Mouse (Mus musculus): ENCODE data around the gene Nras.

Nras gene

GRCm38 (mm10) chr3:103098662-103099061 lies 40.6 kb downstream of the Nras start:
- no peak for DNase-seq (ENCODE audit: low read depth, low spot score)

DNA sequence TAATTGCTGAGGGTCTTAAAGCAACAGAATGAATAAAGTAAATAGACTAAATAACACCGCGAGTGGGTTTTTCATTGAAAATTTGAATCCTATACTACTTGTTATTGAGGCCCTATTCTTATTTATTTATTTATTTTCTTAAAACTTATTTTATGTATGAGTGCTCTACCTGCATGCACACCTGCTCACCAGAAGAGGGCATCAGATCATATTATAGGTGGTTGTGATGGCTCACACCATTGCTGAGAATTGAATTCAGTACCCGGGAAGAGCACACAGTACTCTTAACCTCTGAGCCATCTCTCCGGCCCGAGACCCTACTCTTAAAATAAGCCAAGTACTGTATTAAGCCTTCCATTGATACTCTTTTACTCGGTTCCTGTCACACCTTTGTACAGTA lies 41.6 kb downstream of the Nras start:
- no peak for DNase-seq (ENCODE audit: low read depth, low spot score)

DNA sequence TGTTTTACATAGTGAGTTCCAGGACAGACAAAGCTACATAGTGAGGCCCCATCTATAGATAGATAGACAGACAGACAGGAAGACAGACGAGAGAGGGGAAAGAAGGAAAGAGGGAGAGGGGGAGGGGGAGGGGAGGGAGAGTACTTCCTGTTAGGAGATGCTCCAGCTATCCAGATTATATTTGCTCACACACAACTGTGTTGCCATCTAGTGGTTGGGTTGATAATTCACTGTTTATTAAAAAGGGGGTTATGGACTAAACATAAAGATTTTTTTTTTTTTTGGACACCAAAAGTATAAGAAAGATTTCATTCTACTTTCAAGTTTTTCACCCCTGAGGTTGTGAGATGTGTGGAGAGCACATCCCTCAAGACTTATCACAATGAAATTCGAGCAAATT lies 42.6 kb downstream of the Nras start:
- DNase-seq (ENCODE audit: low read depth, low spot score) = no peak

DNA sequence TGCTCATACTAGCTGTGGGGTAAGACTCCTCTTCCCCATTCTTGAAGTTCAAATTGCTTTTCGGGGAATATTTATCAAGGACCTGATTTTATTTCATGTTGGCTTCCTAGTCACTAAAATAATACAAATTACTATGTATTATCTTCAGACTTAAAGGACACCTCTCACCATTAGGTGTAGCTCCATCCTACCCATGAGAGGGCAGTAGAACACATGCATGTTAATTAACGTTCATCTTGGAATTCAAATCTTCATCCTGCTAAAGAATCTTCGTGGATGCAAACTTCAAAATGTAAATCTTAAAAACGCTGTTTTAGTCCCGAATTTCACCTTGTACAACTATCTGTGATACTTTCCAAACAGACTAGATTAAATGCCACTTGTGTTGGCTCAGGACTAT lies 43.1 kb downstream of the Nras start:
- DNase-seq (ENCODE audit: low read depth, low spot score) = no peak

DNA sequence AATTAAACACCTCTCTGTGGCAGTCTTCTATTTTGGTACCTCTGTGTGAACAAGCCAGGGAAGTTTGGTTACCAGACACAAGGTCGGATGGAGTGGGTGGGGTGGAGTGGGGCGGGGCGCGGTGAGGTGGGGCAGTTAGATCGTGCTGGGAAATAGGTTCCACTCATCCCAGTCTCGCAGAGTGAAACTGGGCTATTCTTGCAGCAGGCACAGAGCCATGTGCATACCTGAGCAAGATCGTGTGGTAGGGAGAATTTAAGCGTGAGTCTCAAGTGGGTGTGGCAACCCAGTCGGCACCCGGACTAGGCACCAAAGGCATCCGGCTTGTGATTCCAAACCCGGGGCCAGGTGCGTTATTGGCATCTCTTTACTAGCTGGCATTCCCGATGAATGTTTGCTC lies 43.8 kb downstream of the Nras start:
- DNase-seq (ENCODE audit: low read depth, low spot score) = peak; percentile 52

GRCm38 (mm10) chr3:103102454-103103390 lies 44.6 kb downstream of the Nras start, which contains the start of gene Dennd2c:
Gene Dennd2c, plus strand, starts transcription at chr3:103102604.
- peak; percentile 90 for DNase-seq (ENCODE audit: low read depth, low spot score)

GRCm38 (mm10) chr3:103107565-103108240 lies 49.6 kb downstream of the Nras start:
- DNase-seq (ENCODE audit: low read depth, low spot score) = no peak

GRCm38 (mm10) chr3:103112216-103112615 lies 54.1 kb downstream of the Nras start:
- DNase-seq (ENCODE audit: low read depth, low spot score) = no peak

Data from c-Kit-negative CD71-positive TER-119-positive erythroid progenitor cells, embryonic 14.5 days (primary cell).